Mouse (Mus musculus): Measurements from ENCODE around the gene Il10rb. TPM values are rescaled to one million over a fixed set of nuclear protein-coding genes. Genes with fewer than 3 reads are reported as not detected.

The Il10rb gene
- 169 TPM for polyA plus RNA-seq (2017; shearing (Covaris generic))

GRCm38 (mm10) chr16:91405640-91406584, at the start of gene Il10rb:
Gene Il10rb (plus strand): TSS chr16:91406164.

GRCm38 (mm10) chr16:91372577-91373472, 33.1 kb upstream of the Il10rb start, which contains the start of gene Ifnar2:
Gene Ifnar2 (plus strand): TSS chr16:91372783.

GRCm38 (mm10) chr16:91391421-91391820, 14.5 kb upstream of the Il10rb start, which contains the start of gene Gm21970:
Gene Gm21970 (plus strand): TSS chr16:91391721.

Other genes with a start within 250 kb of the Il10rb start
- gene Olig2, start 180.7 kb upstream of the Il10rb start, polyA plus RNA-seq (2017; shearing (Covaris generic)), result not detected
- not detected for gene Olig1, start 136.4 kb upstream of the Il10rb start, polyA plus RNA-seq (2017; shearing (Covaris generic))
- gene Ifnar2, start 33.4 kb upstream of the Il10rb start, polyA plus RNA-seq (2017; shearing (Covaris generic)), result 134 TPM
- not detected for gene Gm21970, start 14.4 kb upstream of the Il10rb start, polyA plus RNA-seq (2017; shearing (Covaris generic))
- 218 TPM for gene Ifnar1, start 79.1 kb downstream of the Il10rb start, polyA plus RNA-seq (2017; shearing (Covaris generic))
- gene Ifngr2, start 140.9 kb downstream of the Il10rb start, polyA plus RNA-seq (2017; shearing (Covaris generic)), result 22.2 TPM
- 37.5 TPM for gene Tmem50b, start 191.6 kb downstream of the Il10rb start, polyA plus RNA-seq (2017; shearing (Covaris generic))
- 2.4 TPM for gene Dnajc28, start 212.9 kb downstream of the Il10rb start, polyA plus RNA-seq (2017; shearing (Covaris generic))
- 139 TPM for gene Gart, start 240.8 kb downstream of the Il10rb start, polyA plus RNA-seq (2017; shearing (Covaris generic))
- 171 TPM for gene Son, start 241.3 kb downstream of the Il10rb start, polyA plus RNA-seq (2017; shearing (Covaris generic))

Measured in inflammation-experienced regulatory T-cells, adult 16 weeks (primary cell).